Mouse (Mus musculus) gastrocnemius, adult 2 months (tissue): ENCODE results near the gene Cacng3. TPM values are rescaled to one million over a fixed set of nuclear protein-coding genes. Genes with fewer than 3 reads are reported as not detected.

Experiments
- DNase-seq: peaks from one replicate; pipeline ENCODE4 v3.0.0; 2022
- H3K27ac ChIP-seq: fragments of 200-600 bp; 2 replicates; pipeline ENCODE4 v1.8.1; 2022; ENCODE audit warnings: mild to moderate bottlenecking
- H3K4me3 ChIP-seq: fragments of 200-600 bp; 2 replicates; pipeline ENCODE4 v1.8.1; 2022; ENCODE audit warnings: mild to moderate bottlenecking, moderate library complexity
- CTCF ChIP-seq: fragments of 200-600 bp; IDR thresholded peaks from 2 replicates; pipeline ENCODE4 v1.8.1; 2022; ENCODE audit warnings: antibody characterized with exemption, mild to moderate bottlenecking, moderate library complexity
- intact Hi-C: fragments of 180-260 bp; cut with DNase I; formaldehyde crosslinking; loops from one replicate; pipeline ENCODE4 v1.15.1; 2025
- total RNA-seq, 2 experiments: library from RNA; stranded (reverse); gene quantifications; 2 replicates each; pipeline ENCODE4 v1.2.3; 2021

Cacng3 gene
- total RNA-seq, 2 experiments from 2014 or later = not detected

DNA sequence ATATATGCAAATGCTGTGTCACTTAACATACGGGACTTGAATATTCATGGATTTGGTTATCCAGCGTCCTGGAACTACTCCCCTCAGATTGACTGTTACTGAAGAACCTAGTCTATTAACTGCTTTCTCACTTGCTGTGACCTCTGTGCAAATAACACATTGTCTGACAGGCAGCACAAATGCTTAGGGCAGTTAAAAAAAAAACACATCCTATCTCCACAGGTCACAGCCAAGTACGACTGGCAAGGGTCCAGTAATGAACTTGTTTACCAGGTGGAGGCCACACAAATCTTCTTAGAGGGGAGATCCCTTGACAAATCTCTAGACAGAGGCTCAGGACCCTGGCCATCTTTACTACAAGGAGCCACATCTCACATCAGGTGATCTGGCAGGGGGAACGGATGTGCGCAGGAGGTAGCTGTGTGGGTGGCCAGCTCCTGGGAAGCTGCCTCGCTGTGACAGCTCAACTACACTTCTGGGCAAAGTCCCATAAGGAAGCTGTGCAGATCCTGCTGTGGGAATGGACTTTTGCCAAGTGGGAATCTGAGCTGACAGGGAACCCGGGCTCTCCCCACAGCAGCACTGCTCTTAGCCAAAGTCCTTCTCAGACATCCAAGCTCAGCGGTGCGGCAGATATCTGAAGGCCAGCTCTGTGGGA, 133.7 kb downstream of the Cacng3 start:
- DNase-seq = peak; percentile 35
- intact Hi-C loops = no loop called here
- Histone ChIP-seq H3K27ac (peak overlapping the region; percentile 76), H3K4me3 (no peak overlapping the region)
- no peak for TF ChIP-seq CTCF

GRCm38 (mm10) chr7:122806531-122806930, 136.2 kb downstream of the Cacng3 start:
- TF ChIP-seq CTCF = no peak
- no peak for DNase-seq
- no peak overlapping the region for H3K27ac ChIP-seq
- H3K4me3 ChIP-seq = no peak overlapping the region
- intact Hi-C loops = no loop called here

DNA sequence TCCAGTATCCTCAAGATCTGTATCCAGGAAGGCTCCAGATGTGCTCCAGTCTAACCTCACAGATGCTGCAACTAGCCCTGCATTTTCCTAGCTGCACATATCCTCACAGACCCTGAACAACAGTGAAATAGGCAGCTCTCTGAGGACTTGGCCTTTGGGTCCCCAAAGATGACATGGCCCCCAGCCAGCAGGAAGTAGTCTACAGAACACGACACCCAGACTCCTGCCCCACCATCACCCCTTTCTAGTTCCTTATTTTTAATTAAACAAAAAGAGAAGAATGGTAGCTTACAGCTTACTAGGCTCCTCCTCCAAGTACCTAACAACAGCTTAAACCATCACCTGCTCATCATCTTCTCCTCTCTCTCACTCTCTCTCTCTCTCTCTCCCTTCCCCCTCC, 143.4 kb downstream of the Cacng3 start:
- no peak for TF ChIP-seq CTCF
- no peak overlapping the region for H3K4me3 ChIP-seq
- intact Hi-C loops = no loop called here
- H3K27ac ChIP-seq = no peak overlapping the region
- no peak for DNase-seq

DNA sequence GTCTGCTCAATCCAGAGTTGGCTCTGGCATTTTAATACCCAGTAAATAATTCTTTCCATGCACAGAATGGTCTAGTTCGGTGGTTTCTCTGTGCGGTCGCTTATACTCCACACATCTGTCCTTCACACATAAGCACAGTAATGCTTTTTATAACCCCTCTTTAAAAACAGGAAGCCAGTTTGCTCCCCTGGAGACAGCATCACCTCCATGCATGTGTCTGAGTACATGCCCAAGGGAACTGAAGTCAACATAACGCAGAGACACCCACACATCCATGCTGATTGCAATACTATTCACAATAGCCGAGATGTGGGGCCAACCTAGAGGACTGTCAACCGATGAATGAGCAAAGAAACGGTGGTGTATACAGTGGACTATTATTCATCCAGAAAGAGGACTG, 147.3 kb downstream of the Cacng3 start:
- intact Hi-C loops = no loop called here
- Histone ChIP-seq H3K27ac (no peak overlapping the region), H3K4me3 (no peak overlapping the region)
- TF ChIP-seq CTCF = no peak
- no peak for DNase-seq
